20 mouse cellular contexts compared by ENCODE assay signal in genomic region chr13:110991121-110991520, GRCm38 (mm10).
"Had no signal": no experiment of that assay in that cellular context is flagged by ENCODE, and none has a peak within 500 bp of the region (broad histone marks: within the 10 kb centered on the region; RNA-seq: fewer than 3 reads in every experiment).

No protein-coding gene starts in this region.

- H3K4me2 ChIP-seq: limb, embryonic 12.5 days; limb, embryonic 15.5 days; liver, embryonic 11.5 days; lung, embryonic 14.5 days; midbrain, embryonic 12.5 days; midbrain, embryonic 15.5 days; neural tube, embryonic 13.5 days had no signal

- H3K36me3 ChIP-seq: limb, embryonic 12.5 days; limb, embryonic 15.5 days; midbrain, embryonic 12.5 days; midbrain, embryonic 15.5 days; neural tube, embryonic 13.5 days had no signal

- ATAC-seq: intestine, postnatal 0 days; liver, postnatal 0 days; lung, postnatal 0 days; midbrain, embryonic 15.5 days had no signal

- H3K27me3 ChIP-seq: limb, embryonic 12.5 days; limb, embryonic 15.5 days; midbrain, embryonic 12.5 days; midbrain, embryonic 15.5 days; neural tube, embryonic 13.5 days had no signal

- H3K4me1 ChIP-seq: limb, embryonic 12.5 days; limb, embryonic 15.5 days; megakaryocyte, embryonic 14.5 days; midbrain, embryonic 12.5 days; midbrain, embryonic 15.5 days; neural tube, embryonic 13.5 days had no signal

- DNase-seq: kidney, adult 2 months; kidney, postnatal 36 days; left cerebral cortex, postnatal 4 days; liver, postnatal 0 days; lung, embryonic 14.5 days; thymus, adult 2 months; thymus, postnatal 14 days; thymus, postnatal 4 days had no signal

- H3K9me3 ChIP-seq: limb, embryonic 12.5 days; limb, embryonic 15.5 days; megakaryocyte, embryonic 14.5 days; midbrain, embryonic 12.5 days; midbrain, embryonic 15.5 days; neural tube, embryonic 13.5 days had no signal

- H3K4me3 ChIP-seq: limb, embryonic 12.5 days; limb, embryonic 15.5 days; megakaryocyte, embryonic 14.5 days; midbrain, embryonic 12.5 days; midbrain, embryonic 15.5 days; neural tube, embryonic 13.5 days had no signal

- H3K9ac ChIP-seq: limb, embryonic 12.5 days; limb, embryonic 15.5 days; liver, embryonic 14.5 days; liver, postnatal 0 days; lung, embryonic 14.5 days; midbrain, embryonic 12.5 days; midbrain, embryonic 15.5 days; neural tube, embryonic 13.5 days had no signal

- H3K27ac ChIP-seq: kidney, postnatal 0 days; limb, embryonic 12.5 days; limb, embryonic 15.5 days; liver, embryonic 14.5 days; macrophage; midbrain, embryonic 12.5 days; midbrain, embryonic 15.5 days; neural tube, embryonic 13.5 days had no signal
